Mouse (Mus musculus): Measurements from ENCODE around the gene Chst3.

DNA sequence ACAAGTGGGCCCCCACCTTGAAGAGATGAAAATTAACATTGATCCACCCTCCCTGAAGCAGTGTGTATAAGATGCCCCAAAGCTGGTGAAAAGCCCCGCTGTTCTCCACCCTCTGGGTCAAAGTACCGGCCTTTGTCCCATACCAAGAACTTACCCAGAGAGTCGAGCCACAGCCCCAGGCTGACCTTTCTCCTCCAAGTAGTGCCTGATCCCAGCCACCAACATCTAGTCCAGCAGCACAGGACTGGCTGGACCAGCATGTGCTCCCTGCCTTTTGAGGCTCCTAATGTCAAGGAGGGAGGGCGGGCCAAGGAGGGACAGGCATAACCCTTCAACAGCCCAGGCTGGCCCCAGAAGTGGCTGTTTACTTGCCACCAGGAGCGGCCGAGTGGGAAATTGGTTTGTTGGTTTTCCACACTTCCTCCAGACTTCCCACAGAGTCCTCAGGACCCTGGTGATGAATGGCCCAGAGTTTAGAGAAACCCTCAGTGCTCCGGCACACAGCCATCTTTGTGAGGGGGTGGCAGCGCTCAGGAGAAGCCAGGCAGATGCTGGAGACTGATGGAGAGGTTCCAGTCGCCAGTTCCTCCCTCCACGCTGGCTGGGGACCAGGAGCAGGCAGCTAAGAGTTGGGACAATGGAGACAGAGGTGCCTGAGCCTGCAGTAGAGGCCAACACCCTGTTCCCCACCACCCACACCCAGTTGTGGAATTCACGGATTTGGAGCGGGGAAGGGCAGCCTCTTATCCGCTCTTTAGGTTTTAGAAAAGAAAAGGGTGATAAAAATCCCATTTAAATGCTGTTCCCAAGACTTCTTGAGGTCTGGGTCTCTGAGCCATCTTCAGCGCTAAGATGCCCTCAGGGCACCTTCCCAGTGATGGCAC, 3.7 kb downstream of the Chst3 start:
- no peak for TF ChIP-seq POLR2A (IDR thresholded peaks at IDR 0.05; ENCODE audit: low read depth, low read length)
- TF ChIP-seq CTCF (IDR thresholded peaks at IDR 0.05; ENCODE audit: extremely low read depth, insufficient read depth, insufficient read length, insufficient replicate concordance), result no peak
